Mouse (Mus musculus): Measurements from ENCODE around the gene Plekha7. TPM values are rescaled to one million over a fixed set of nuclear protein-coding genes. Genes with fewer than 3 reads are reported as not detected.

The Plekha7 gene
- polyA plus RNA-seq, 1 experiment from 2014 or later, result 32.7 TPM

- Histone ChIP-seq H3K27me3 (no peaks in the 10 kb centered on the region), H3K9me3 (replicated peaks) (no peaks in the 10 kb centered on the region), H3K27ac (no peak overlapping the region), H3K36me3 (peaks cover 32% of the 10 kb centered on the region), H3K4me1 (replicated peaks) (no peaks in the 10 kb centered on the region), H3K9ac (no peak overlapping the region), H3K4me3 (no peak overlapping the region), H3K4me2 (no peak overlapping the region)
- no peak for ATAC-seq (replicated peaks; ENCODE audit: insufficient number of reproducible peaks, insufficient read depth, low FRiP score, low read depth)
- 52% methylated on average over 2 of the region's 2 CpGs for WGBS
Measured at GRCm38 (mm10) chr7:116153781-116154368, 154.3 kb downstream of the Plekha7 start.

- H3K9me3 ChIP-seq (replicated peaks), result no peaks in the 10 kb centered on the region
- H3K4me1 ChIP-seq (replicated peaks), result no peaks in the 10 kb centered on the region
- no peak for ATAC-seq (replicated peaks; ENCODE audit: insufficient number of reproducible peaks, insufficient read depth, low FRiP score, low read depth)
- no peaks in the 10 kb centered on the region for H3K27me3 ChIP-seq
- 59% methylated on average over 4 of the region's 4 CpGs for WGBS
- no peak overlapping the region for H3K9ac ChIP-seq
- H3K4me3 ChIP-seq, result no peak overlapping the region
- H3K27ac ChIP-seq, result no peak overlapping the region
- no peak overlapping the region for H3K4me2 ChIP-seq
- peaks cover 16% of the 10 kb centered on the region for H3K36me3 ChIP-seq
Measured at GRCm38 (mm10) chr7:116149568-116149967, 158.6 kb downstream of the Plekha7 start.

DNA sequence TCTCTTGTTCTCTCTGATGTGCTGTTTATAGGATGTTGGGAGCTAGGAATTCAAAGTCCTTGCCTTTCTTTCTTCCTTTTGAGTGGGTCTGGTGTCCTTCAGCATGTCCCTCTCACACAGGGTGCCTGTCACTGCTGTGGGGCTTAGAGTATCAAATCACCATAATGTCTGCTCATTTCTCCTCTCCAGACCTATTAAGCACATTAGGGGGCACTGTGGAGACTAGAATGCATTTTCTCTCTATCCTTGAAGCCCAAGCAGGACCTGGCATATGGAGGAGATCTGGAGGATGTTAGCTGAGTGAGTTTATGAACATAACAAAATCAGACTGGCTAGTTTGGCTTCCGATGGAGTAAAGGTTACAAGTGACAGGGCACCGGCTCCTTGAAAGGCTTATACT is 161.1 kb downstream of the Plekha7 start:
- Histone ChIP-seq H3K9ac (no peak overlapping the region), H3K4me1 (replicated peaks) (no peaks in the 10 kb centered on the region), H3K27me3 (no peaks in the 10 kb centered on the region), H3K4me2 (no peak overlapping the region), H3K9me3 (replicated peaks) (no peaks in the 10 kb centered on the region), H3K4me3 (no peak overlapping the region), H3K36me3 (peaks cover 12% of the 10 kb centered on the region), H3K27ac (no peak overlapping the region)
- no peak for ATAC-seq (replicated peaks; ENCODE audit: insufficient number of reproducible peaks, insufficient read depth, low FRiP score, low read depth)
- WGBS, result 87% methylated on average over 2 of the region's 2 CpGs

DNA sequence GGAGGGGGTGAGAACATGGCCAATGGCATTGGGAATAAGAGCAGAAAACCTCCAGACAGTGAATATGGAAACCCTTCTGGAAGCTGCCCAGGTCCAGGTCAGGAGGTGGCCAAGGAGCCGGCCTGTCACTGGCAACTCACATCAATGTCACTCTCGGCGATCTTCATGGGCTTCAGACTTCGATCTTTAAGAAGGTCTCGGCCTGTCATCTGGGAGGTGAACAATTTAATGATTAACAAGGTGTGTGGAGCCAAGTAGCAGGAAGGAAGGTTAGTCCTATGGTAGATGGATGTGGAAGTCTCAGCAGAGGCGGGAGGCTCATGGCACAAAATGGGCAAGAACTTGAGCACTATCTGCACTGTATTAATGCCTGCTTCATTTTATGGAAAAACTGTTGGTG is 163.1 kb downstream of the Plekha7 start:
- no peak overlapping the region for H3K27ac ChIP-seq
- 90% methylated on average over 6 of the region's 6 CpGs for WGBS
- no peak overlapping the region for H3K4me3 ChIP-seq
- H3K4me2 ChIP-seq, result no peak overlapping the region
- no peaks in the 10 kb centered on the region for H3K4me1 ChIP-seq (replicated peaks)
- H3K36me3 ChIP-seq, result peaks cover 16% of the 10 kb centered on the region
- no peaks in the 10 kb centered on the region for H3K27me3 ChIP-seq
- no peak for ATAC-seq (replicated peaks; ENCODE audit: insufficient number of reproducible peaks, insufficient read depth, low FRiP score, low read depth)
- H3K9ac ChIP-seq, result no peak overlapping the region
- H3K9me3 ChIP-seq (replicated peaks), result no peaks in the 10 kb centered on the region

DNA sequence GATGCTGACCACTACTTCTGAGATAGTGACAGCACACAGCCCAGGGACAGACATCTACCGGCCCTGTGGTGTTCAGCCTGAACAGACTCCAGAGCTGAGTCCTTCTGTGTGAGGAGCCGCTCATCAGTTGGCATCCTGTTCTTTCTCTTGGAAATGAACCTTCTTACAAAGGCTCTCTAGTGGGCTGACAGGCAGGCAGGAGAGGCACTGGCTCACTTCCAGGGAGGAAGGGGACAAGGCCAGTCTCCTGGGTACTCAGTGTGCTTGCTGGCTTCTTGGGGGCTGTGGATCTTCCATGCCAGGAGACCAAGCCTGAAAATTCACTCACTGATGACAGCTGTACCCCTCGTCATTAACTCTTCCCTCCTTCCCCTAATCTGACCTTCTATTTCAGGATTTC is 170.5 kb downstream of the Plekha7 start:
- Histone ChIP-seq H3K27ac (no peak overlapping the region), H3K9me3 (replicated peaks) (no peaks in the 10 kb centered on the region), H3K4me3 (no peak overlapping the region), H3K9ac (no peak overlapping the region), H3K4me1 (replicated peaks) (no peaks in the 10 kb centered on the region), H3K27me3 (no peaks in the 10 kb centered on the region), H3K36me3 (peaks cover 33% of the 10 kb centered on the region), H3K4me2 (no peak overlapping the region)
- ATAC-seq (replicated peaks; ENCODE audit: insufficient number of reproducible peaks, insufficient read depth, low FRiP score, low read depth), result no peak
- 47% methylated on average over 3 of the region's 3 CpGs for WGBS

DNA sequence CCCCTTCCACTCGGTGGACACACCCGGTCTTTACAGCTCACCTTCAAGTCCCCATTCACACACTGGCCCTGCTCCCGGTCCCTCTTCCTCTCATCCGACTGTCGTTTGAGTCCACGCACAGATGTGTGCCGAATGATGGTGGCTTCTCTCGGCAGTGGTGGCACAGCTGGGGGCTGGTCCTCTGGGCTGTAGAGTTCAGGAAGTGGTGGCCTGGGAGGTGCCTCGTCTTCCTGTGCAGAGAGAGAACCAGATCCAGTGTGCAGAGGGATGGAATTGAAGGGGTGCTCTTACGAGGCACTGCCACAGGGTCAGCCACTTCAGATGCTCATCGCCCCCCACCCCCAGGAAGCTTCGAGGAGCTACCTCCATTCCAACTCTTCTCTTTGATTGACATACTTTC is 171.0 kb downstream of the Plekha7 start:
- ATAC-seq (replicated peaks; ENCODE audit: insufficient number of reproducible peaks, insufficient read depth, low FRiP score, low read depth), result no peak
- Histone ChIP-seq H3K4me3 (no peak overlapping the region), H3K4me2 (no peak overlapping the region), H3K9ac (no peak overlapping the region), H3K27me3 (no peaks in the 10 kb centered on the region), H3K27ac (no peak overlapping the region), H3K9me3 (replicated peaks) (no peaks in the 10 kb centered on the region), H3K4me1 (replicated peaks) (peaks cover 4% of the 10 kb centered on the region; the same call in 1 of the 2 replicates), H3K36me3 (peaks cover 28% of the 10 kb centered on the region)
- 75% methylated on average over 12 of the region's 12 CpGs for WGBS

- no peak for ATAC-seq (replicated peaks; ENCODE audit: insufficient number of reproducible peaks, insufficient read depth, low FRiP score, low read depth)
- peaks cover 22% of the 10 kb centered on the region for H3K36me3 ChIP-seq
- no peaks in the 10 kb centered on the region for H3K9me3 ChIP-seq (replicated peaks)
- peak overlapping the region; percentile 25; the same call in 1 of the 2 replicates for H3K4me2 ChIP-seq
- H3K9ac ChIP-seq, result no peak overlapping the region
- 65% methylated on average over 31 of the region's 31 CpGs for WGBS
- no peaks in the 10 kb centered on the region for H3K27me3 ChIP-seq
- H3K4me3 ChIP-seq, result no peak overlapping the region
- peaks cover 13% of the 10 kb centered on the region for H3K4me1 ChIP-seq (replicated peaks)
- H3K27ac ChIP-seq, result no peak overlapping the region
Measured at GRCm38 (mm10) chr7:116134413-116135292, 173.5 kb downstream of the Plekha7 start.

- Histone ChIP-seq H3K27ac (peak overlapping the region; percentile 20), H3K4me1 (replicated peaks) (peaks cover 13% of the 10 kb centered on the region), H3K27me3 (no peaks in the 10 kb centered on the region), H3K4me3 (no peak overlapping the region), H3K36me3 (peaks cover 18% of the 10 kb centered on the region; the same call in 1 of the 2 replicates), H3K9ac (no peak overlapping the region), H3K9me3 (replicated peaks) (no peaks in the 10 kb centered on the region), H3K4me2 (no peak overlapping the region)
- ATAC-seq (replicated peaks; ENCODE audit: insufficient number of reproducible peaks, insufficient read depth, low FRiP score, low read depth), result peak; percentile 25; the same call in 1 of the 2 replicates
- 6% methylated on average over 5 of the region's 5 CpGs for WGBS
Measured at GRCm38 (mm10) chr7:116132078-116132477, 176.1 kb downstream of the Plekha7 start.

GRCm38 (mm10) chr7:116131390-116131789 is 176.8 kb downstream of the Plekha7 start:
- no peak for ATAC-seq (replicated peaks; ENCODE audit: insufficient number of reproducible peaks, insufficient read depth, low FRiP score, low read depth)
- Histone ChIP-seq H3K4me2 (no peak overlapping the region), H3K4me1 (replicated peaks) (peaks cover 13% of the 10 kb centered on the region), H3K9me3 (replicated peaks) (no peaks in the 10 kb centered on the region), H3K36me3 (peaks cover 11% of the 10 kb centered on the region; the same call in 1 of the 2 replicates), H3K27me3 (no peaks in the 10 kb centered on the region), H3K4me3 (no peak overlapping the region), H3K9ac (no peak overlapping the region), H3K27ac (peak overlapping the region; percentile 6; the same call in 1 of the 2 replicates)
- WGBS, result 16% methylated on average over 4 of the region's 4 CpGs

GRCm38 (mm10) chr7:116129374-116129773 is 178.8 kb downstream of the Plekha7 start:
- no peak for ATAC-seq (replicated peaks; ENCODE audit: insufficient number of reproducible peaks, insufficient read depth, low FRiP score, low read depth)
- Histone ChIP-seq H3K4me2 (no peak overlapping the region), H3K27me3 (no peaks in the 10 kb centered on the region), H3K4me1 (replicated peaks) (peaks cover 13% of the 10 kb centered on the region), H3K27ac (no peak overlapping the region), H3K9ac (no peak overlapping the region), H3K4me3 (no peak overlapping the region), H3K9me3 (replicated peaks) (no peaks in the 10 kb centered on the region), H3K36me3 (peaks cover 9% of the 10 kb centered on the region; the same call in 1 of the 2 replicates)
- WGBS, result 85% methylated on average over 10 of the region's 10 CpGs

- no peak overlapping the region for H3K4me3 ChIP-seq
- no peak overlapping the region for H3K4me2 ChIP-seq
- no peak overlapping the region for H3K27ac ChIP-seq
- no peak overlapping the region for H3K9ac ChIP-seq
- WGBS, result 90% methylated on average over 8 of the region's 8 CpGs
- no peak for ATAC-seq (replicated peaks; ENCODE audit: insufficient number of reproducible peaks, insufficient read depth, low FRiP score, low read depth)
- no peaks in the 10 kb centered on the region for H3K27me3 ChIP-seq
- no peaks in the 10 kb centered on the region for H3K9me3 ChIP-seq (replicated peaks)
- H3K4me1 ChIP-seq (replicated peaks), result peaks cover 13% of the 10 kb centered on the region
- peaks cover 11% of the 10 kb centered on the region; the same call in 1 of the 2 replicates for H3K36me3 ChIP-seq
Measured at GRCm38 (mm10) chr7:116128286-116128685, 179.9 kb downstream of the Plekha7 start.

All from heart, embryonic 15.5 days (tissue).